Mouse (Mus musculus) thymus, adult 2 months (tissue): ENCODE results near the gene Galns. TPM values are rescaled to one million over a fixed set of nuclear protein-coding genes. Genes with fewer than 3 reads are reported as not detected.
A peak's percentile ranks its signal among the peaks of the same experiment; 100 is the strongest.

Source experiments
- DNase-seq: peaks from one replicate; pipeline ENCODE4 v3.0.0; 2021
- H3K27ac ChIP-seq: fragments of 200-500 bp; 2 replicates; pipeline ENCODE4 v1.5.1; 2012; ENCODE audit warnings: low read length, control low read depth; ENCODE audit not compliant: control insufficient read depth, insufficient read depth
- H3K27me3 ChIP-seq: fragments of 200-500 bp; 2 replicates; pipeline ENCODE4 v1.6.1; 2012; ENCODE audit warnings: mild to moderate bottlenecking, low read length, moderate library complexity, mixed read lengths; ENCODE audit not compliant: control insufficient read depth, insufficient read depth
- H3K36me3 ChIP-seq: fragments of 200-500 bp; 2 replicates; pipeline ENCODE4 v1.6.1; 2012; ENCODE audit warnings: mild to moderate bottlenecking, low read length, moderate library complexity; ENCODE audit not compliant: control insufficient read depth, insufficient read depth
- H3K4me1 ChIP-seq: fragments of 200-500 bp; replicated peaks from 2 replicates; pipeline ENCODE4 v1.6.1; 2012; ENCODE audit warnings: low read length; ENCODE audit not compliant: control insufficient read depth, insufficient read depth
- H3K4me3 ChIP-seq: fragments of 200-500 bp; 2 replicates; pipeline ENCODE4 v1.5.1; 2012; ENCODE audit warnings: mild to moderate bottlenecking, low read length, control low read depth, moderate library complexity; ENCODE audit not compliant: control insufficient read depth, insufficient read depth
- CTCF ChIP-seq: fragments of 200-500 bp; IDR thresholded peaks from 2 replicates; pipeline ENCODE4 v1.5.1; 2012; ENCODE audit warnings: mild to moderate bottlenecking, control low read depth, low read length, moderate library complexity, borderline replicate concordance; ENCODE audit not compliant: control insufficient read depth, poor library complexity, insufficient read depth; ENCODE audit errors: extremely low read depth
- POLR2A ChIP-seq: fragments of 200-500 bp; IDR thresholded peaks from 2 replicates; pipeline ENCODE4 v1.6.1; 2012; ENCODE audit warnings: mild to moderate bottlenecking, low read length, control low read depth, moderate library complexity; ENCODE audit not compliant: control insufficient read depth, poor library complexity, insufficient read depth; ENCODE audit errors: extremely low read depth
- WGBS: fragments of 180-500 bp; shearing (Covaris S2); methylation state at CpG from one replicate; pipeline ENCODE4 v1.1.7; 2018; 5-methylcytosine and 5-hydroxymethylcytosine counted together
- polyA plus RNA-seq: library from polyadenylated mRNA; depleted of rRNA; stranded (reverse); fragments of >200 nt; gene quantifications from 2 replicates; pipeline ENCODE4 v1.2.3, GENCODE M21; 2012

The Galns gene
- polyA plus RNA-seq, 1 experiment = 15.6 TPM

- WGBS = 68% methylated on average over 5 of the region's 7 CpGs
- 0 out of 2 replicates have a peak, but pooled peaks cover 2% of the 10 kb centered on the region for H3K4me1 ChIP-seq
- no peaks in the 10 kb centered on the region for H3K36me3 ChIP-seq
- peak; percentile 81 for DNase-seq
- H3K4me3 ChIP-seq = no peak overlapping the region
- no peaks in the 10 kb centered on the region; the same call in 1 of the 2 replicates for H3K27me3 ChIP-seq
- no peak overlapping the region for H3K27ac ChIP-seq
- TF ChIP-seq POLR2A = no peak
- TF ChIP-seq CTCF = no peak
Measured at GRCm38 (mm10) chr8:122617947-122618546, 6.8 kb upstream of the Galns start.

- no peaks in the 10 kb centered on the region; the same call in 1 of the 2 replicates for H3K27me3 ChIP-seq
- 0 out of 2 replicates have a peak, but pooled peaks cover 5% of the 10 kb centered on the region for H3K4me1 ChIP-seq
- 83% methylated on average over 9 of the region's 9 CpGs for WGBS
- DNase-seq = no peak
- no peak overlapping the region for H3K27ac ChIP-seq
- TF ChIP-seq POLR2A (no peak), CTCF (no peak)
- no peaks in the 10 kb centered on the region for H3K36me3 ChIP-seq
- no peak overlapping the region for H3K4me3 ChIP-seq
Measured at GRCm38 (mm10) chr8:122616181-122616905, 5.1 kb upstream of the Galns start.

GRCm38 (mm10) chr8:122610612-122611277, 518 bp downstream of the Galns start:
- no peak for DNase-seq
- Histone ChIP-seq H3K27me3 (no peaks in the 10 kb centered on the region), H3K4me1 (peaks cover 2% of the 10 kb centered on the region; the same call in 1 of the 2 replicates), H3K27ac (no peak overlapping the region), H3K36me3 (no peaks in the 10 kb centered on the region), H3K4me3 (peak overlapping the region; percentile 73)
- TF ChIP-seq POLR2A (no peak), CTCF (no peak)
- WGBS = 8% methylated on average over 20 of the region's 20 CpGs

- Histone ChIP-seq H3K36me3 (no peaks in the 10 kb centered on the region), H3K4me3 (no peak overlapping the region)
- 74% methylated on average over 4 of the region's 4 CpGs for WGBS
Measured at GRCm38 (mm10) chr8:122610209-122610608, 1.1 kb downstream of the Galns start.

DNA sequence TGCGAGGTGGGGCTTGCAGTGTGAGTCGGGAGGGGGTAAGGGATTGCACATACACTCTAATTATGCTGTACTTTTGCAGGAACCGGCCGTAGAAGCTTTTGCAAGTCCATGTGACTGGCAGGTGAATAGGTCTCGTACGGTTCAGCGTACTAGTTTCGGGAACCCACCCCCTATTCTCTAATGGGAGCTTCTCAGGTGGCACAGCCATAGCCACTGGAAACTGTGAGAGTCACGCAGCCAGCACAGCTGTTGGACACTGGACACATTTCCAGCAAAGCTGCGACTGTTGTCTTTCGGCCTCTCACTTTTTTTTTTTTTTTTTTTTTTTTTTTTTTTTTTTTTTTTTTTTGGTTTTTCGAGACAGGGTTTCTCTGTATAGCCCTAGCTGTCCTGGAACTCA, 4.5 kb downstream of the Galns start:
- H3K4me1 ChIP-seq = no peaks in the 10 kb centered on the region; the same call in 1 of the 2 replicates
- H3K27ac ChIP-seq = no peak overlapping the region
- no peak overlapping the region for H3K4me3 ChIP-seq
- TF ChIP-seq POLR2A (no peak), CTCF (no peak)
- no peaks in the 10 kb centered on the region for H3K36me3 ChIP-seq
- no peak for DNase-seq
- H3K27me3 ChIP-seq = no peaks in the 10 kb centered on the region
- 94% methylated on average over 11 of the region's 12 CpGs for WGBS

More at GRCm38 (mm10) chr8:122610209-122610608, 1.1 kb downstream of the Galns start:
- no peak for TF ChIP-seq CTCF
- TF ChIP-seq POLR2A = no peak
- Histone ChIP-seq H3K4me1 (peaks cover 2% of the 10 kb centered on the region; the same call in 1 of the 2 replicates), H3K27me3 (no peaks in the 10 kb centered on the region), H3K27ac (no peak overlapping the region)
- DNase-seq = no peak

DNA sequence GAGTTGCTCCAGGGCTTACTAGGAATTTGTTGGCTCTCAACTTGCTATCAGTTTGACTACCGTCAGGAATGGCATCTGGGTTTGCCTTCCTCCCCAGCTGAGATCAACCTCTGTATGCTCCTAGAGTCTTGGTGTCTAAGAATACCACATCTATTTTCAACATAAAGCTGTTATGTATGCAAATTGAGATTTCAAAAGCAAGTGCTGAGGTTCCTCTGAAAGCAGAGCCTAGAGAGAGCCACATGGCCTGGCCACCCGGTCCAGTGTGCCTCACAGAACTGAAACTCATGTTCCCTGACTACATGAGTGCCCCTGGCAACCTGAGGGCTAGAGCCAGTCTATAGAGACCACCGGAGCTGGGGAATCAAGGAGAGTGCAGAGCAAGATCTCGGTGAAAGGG, 5.9 kb downstream of the Galns start:
- no peak for TF ChIP-seq CTCF
- TF ChIP-seq POLR2A = no peak
- 76% methylated on average over 4 of the region's 4 CpGs for WGBS
- Histone ChIP-seq H3K27ac (no peak overlapping the region), H3K27me3 (no peaks in the 10 kb centered on the region), H3K4me1 (no peaks in the 10 kb centered on the region), H3K4me3 (no peak overlapping the region), H3K36me3 (no peaks in the 10 kb centered on the region)
- DNase-seq = no peak
